Mouse (Mus musculus) frontal cortex, postnatal 25 days (tissue): ENCODE results near the gene Npepl1.

Experiments used
- DNase-seq, 2 experiments: peaks; one replicate each; pipeline ENCODE4 v3.0.0; 2022; ENCODE audit warnings: low spot score in 2 of 2

Gene Npepl1

GRCm38 (mm10) chr2:174110783-174111549 is 817 bp downstream of the Npepl1 start:
- DNase-seq, result no peak

GRCm38 (mm10) chr2:174112931-174113330 is 2.8 kb downstream of the Npepl1 start:
- DNase-seq, result no peak

- DNase-seq, result no peak
Observed at GRCm38 (mm10) chr2:174114148-174114864, 4.2 kb downstream of the Npepl1 start.

GRCm38 (mm10) chr2:174116929-174117328 is 6.8 kb downstream of the Npepl1 start:
- no peak for DNase-seq

GRCm38 (mm10) chr2:174118141-174118540 is 8.0 kb downstream of the Npepl1 start:
- no peak for DNase-seq

- no peak for DNase-seq
Observed at GRCm38 (mm10) chr2:174119259-174119658, 9.1 kb downstream of the Npepl1 start.

- no peak for DNase-seq
Observed at GRCm38 (mm10) chr2:174120631-174121030, 10.5 kb downstream of the Npepl1 start.

GRCm38 (mm10) chr2:174121411-174121947 is 11.3 kb downstream of the Npepl1 start:
- peak in 1 of 2 experiments; percentile 1 for DNase-seq

GRCm38 (mm10) chr2:174122331-174122730 is 12.2 kb downstream of the Npepl1 start:
- no peak for DNase-seq

- peak in 1 of 2 experiments; percentile 3 for DNase-seq
Observed at GRCm38 (mm10) chr2:174123731-174124130, 13.6 kb downstream of the Npepl1 start.

GRCm38 (mm10) chr2:174126522-174127375 is 16.6 kb downstream of the Npepl1 start:
- DNase-seq, result peak; percentile 36 to 64

- no peak for DNase-seq
Observed at GRCm38 (mm10) chr2:174127376-174127713, 17.2 kb downstream of the Npepl1 start.

- DNase-seq, result no peak
Observed at GRCm38 (mm10) chr2:174128926-174129325, 18.8 kb downstream of the Npepl1 start.

GRCm38 (mm10) chr2:174130468-174131097 is 20.4 kb downstream of the Npepl1 start:
- no peak for DNase-seq

GRCm38 (mm10) chr2:174132413-174132969 is 22.3 kb downstream of the Npepl1 start:
- no peak for DNase-seq

GRCm38 (mm10) chr2:174159035-174159434 is 48.9 kb downstream of the Npepl1 start:
- peak in 1 of 2 experiments; percentile 17 for DNase-seq

GRCm38 (mm10) chr2:174160461-174160860 is 50.3 kb downstream of the Npepl1 start:
- DNase-seq, result no peak
